Mouse (Mus musculus): ENCODE measurements around the gene Rundc3a. TPM values are rescaled to one million over a fixed set of nuclear protein-coding genes. Genes with fewer than 3 reads are reported as not detected.
"Not testable (repeated sequence)": the region's sequence is repeated elsewhere in the genome, so short reads cannot be mapped to it uniquely, and the experiment has no call there.

Gene Rundc3a
- total RNA-seq, 4 experiments from 2014 or later: 0.21 TPM; not detected in 3

DNA sequence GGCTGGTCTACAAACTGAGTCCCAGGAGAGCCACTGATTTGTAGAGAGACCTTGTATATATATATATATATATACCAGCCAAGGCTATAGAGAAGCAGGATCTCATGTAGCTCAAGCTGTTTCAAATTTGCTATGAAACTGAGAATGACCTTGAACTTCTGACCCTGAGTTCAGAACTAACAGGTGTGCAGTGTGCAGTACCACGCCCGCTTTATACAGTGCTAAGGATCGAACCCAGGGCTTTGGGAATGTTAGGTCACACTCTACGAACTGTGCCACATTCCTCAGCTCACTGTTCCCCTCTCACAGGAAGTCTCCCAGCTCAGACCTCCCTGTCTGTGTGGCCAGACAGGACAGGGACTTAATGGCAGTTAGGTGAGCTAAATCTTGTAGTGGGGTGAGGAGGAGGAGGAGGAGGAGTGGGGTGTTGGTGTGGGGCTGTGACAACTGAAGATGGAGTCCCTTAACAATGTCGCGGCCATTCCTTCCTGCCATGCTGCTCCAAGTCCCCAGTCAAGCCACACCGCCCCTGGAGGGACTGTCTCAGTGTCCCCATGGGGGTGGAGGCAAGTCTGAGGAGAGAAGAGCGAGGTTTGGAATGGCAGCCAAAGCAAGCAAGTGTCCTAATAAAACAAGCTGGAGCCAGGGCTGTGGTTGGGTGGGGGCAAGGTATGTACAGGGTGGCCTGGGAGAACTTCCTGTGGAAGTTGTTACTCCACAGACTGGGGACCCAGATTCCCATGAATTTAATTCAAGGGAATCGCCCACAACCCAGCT, 25.5 kb upstream of the Rundc3a start:
- no peak for DNase-seq (ENCODE audit: low spot score in 2 of 2)

DNA sequence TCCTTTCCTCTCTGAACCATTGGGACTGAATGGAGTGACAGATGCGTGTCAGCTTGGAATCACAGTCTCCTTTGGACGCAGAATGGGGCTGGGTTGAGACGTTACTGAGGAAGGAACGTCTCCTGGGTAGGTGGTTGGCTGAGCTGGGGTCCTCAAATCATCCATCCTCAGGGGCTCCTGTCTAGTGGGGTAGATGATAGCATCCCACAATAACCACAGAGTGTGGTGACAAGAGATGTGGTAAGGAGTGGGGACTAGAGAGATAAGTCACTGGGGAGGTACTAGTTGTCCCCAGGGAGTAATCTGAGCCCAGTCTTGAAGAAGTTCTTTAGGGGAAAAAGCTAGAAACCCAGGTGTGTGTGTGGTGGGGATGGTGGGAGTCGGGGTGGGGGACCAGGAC, 24.9 kb upstream of the Rundc3a start:
- no peak for DNase-seq (ENCODE audit: low spot score in 2 of 2)

DNA sequence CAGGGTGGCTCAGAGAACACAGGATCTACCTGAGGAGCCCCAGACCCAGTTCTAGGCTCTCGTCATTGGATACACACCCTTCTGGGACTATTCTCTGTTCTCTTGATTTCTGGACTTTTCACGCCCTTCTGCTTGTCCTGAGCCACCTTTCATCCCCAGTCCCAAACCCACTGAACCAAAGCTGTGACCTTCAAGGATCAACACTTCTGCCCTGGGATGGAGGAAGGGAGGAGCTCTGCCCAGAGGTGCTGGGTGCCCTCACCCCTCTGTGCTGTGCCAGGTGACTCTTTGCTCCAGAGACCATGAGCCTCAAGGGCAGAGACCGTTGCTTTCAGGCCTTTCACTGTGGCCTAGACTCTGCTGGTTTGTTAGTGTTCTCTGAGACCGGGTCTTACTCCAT, 23.9 kb upstream of the Rundc3a start:
- no peak for DNase-seq (ENCODE audit: low spot score in 2 of 2)

DNA sequence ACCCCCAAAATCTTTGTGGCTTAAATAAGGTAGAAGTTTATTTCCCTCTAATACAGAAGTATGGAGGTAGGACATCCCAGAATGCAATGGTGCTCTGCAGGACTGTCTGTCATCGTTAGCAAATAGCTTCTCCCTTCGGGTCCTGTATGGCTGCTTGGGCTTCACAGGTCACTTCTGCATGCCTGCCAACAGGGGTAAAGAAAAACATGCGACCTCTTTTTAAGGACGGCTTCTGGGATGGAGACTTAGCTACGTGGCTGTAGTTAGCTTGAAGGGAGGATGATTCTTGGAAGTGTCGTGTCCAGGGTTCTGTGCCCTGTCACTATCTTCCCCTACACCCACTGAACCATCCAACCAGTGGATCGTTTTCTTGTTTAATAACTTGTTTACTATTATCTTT, 22.9 kb upstream of the Rundc3a start:
- DNase-seq (ENCODE audit: low spot score in 2 of 2): no peak

DNA sequence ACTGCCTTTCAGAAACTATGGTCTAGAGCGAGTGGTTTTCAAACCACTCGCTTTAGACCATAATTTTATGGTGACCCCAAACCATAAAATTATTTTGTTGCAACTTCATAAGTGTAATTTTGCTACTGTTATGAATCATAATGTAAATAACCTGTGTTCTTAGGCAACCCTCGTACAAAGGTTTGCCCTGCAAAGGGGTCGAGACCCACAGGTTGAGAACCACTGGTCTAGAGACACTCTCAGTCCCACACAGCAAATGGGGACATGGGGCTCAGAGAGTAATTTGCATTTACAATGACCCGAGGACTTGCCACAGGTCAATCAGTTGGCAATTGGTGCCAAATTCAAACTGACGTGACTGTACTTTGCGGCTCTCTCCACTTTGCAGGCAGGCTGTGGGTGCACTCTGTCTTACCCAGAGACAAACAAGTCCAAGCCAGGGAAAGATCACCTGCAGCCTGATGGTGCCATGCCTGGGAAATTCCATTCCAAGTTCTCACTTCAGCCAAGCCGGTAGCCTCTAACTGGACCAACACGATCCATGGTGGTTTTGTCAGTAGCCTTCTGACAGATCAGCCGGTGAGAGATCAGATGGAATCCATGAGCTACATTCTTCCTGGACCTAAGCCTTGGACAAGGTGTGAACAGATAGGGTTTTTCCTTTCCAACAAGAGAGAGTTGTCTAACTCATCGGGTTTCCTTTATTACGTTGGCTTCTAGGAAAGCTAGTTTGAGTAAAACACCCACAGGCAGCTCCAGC, 21.1 kb upstream of the Rundc3a start:
- DNase-seq (ENCODE audit: low spot score in 2 of 2): no peak

DNA sequence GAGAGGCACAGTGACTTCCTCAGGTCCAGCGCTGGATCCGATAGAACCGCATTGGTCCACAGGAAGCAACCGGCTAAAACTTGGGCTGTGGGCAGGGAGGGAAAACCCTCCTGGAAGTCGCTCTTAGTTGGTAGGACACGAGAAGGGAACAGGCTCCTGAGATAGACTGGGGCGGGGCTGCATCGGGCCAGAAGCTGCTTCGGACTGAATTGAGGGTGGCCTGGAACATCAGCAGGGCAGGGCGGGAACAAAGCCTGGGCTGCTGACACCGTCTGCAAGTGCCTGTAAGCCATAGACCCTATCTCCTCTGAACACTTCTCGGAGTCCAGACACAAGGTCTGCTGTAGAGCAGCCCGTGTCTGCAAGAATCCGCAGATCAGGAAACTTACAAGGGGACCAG, 20.3 kb upstream of the Rundc3a start:
- DNase-seq (ENCODE audit: low spot score in 2 of 2): no peak

DNA sequence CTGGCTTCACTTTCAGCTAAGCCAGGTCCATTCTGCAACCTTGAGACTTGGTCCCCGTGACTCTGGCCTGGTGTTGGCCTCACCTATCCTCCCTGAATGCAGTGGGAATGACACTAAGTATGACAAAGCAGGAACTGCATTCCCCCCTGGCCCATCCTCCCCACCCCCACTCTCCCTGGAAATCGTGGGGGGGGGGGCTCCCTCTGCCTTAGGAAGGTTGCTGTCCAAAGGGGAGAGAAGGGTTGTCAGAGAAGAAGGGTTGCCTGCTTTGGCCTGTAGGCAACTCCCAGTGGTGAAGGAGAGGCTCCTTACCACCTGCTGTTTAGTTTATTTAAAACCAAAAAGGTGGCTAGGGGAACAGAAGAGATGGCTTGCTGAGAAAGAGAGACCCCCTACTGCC, 19.6 kb upstream of the Rundc3a start:
- no peak for DNase-seq (ENCODE audit: low spot score in 2 of 2)

DNA sequence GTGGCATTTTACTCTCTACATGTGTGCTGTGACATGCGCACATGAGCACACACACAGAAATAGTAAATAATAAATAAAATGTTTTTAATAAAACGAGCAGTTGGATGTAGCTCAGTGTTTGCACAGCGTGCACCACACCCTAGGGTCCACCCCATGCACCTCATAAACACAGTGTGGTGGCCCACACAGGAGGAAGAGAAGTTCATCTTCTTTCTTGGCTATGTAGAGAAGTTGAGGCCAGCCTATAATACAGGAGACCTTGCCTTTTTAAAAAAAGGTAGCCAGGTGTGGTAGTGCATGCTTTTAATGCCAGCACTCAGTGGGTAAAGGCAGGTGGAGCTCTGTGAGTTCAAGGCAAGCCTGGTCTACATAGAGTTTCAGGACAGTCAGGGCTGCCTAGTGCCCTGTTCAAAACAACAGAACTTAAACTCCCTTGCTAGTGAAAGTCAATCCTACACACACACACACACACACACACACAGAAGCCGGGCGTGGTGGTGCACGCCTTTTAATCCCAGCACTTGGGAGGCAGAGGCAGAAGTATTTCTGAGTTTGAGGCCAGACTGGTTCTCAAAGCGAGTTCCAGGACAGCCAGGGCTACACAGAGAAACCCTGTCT, 19.0 kb upstream of the Rundc3a start:
- no peak for DNase-seq (ENCODE audit: low spot score in 2 of 2)

DNA sequence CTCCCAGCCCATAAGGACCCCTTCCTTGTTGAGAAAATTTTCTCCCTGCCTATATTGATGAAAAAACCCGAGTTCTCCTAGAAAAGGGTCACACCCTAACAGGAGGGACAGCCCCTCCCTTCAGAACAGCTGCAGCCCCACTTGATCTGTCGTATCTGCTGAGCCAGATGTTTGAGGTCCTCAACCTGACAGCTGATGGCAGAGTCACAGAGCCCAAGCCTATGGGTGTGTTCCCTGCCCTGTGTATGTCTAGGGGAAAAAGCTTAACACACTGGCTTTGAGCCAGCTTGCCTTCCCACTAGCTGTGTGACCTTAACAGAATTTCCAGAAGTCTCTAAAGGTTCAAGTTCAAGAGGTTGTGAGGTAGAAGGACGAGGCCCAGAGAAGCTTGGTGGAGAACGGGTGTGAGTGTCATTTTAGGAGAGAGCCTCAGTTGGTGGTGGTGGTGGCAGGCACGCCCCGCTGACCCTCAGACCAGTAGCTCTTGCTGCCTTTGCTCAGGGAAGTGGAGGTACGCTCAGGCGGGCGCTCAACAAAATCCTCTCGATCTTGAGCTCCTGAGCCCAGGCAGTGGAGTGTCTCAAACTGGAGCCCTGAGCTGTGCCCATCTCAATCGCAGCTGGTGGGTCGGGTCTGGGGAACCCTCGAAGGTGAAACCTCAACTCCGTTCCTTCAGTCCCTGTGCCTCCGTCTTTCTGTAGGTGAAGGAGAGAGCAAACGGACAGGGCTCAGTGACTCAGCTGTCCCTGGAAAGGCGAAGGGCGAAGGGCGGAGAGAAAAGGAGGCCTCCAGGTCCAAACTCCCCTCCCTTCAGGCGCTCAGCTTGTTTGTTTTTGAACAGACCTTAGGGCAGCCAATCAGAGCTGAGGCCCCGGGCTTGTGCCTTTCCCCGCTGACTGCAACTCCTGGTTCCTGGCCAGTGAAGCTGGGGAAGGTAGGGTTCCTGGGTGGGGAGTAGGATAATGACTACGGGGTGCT, 17.7 kb upstream of the Rundc3a start:
- DNase-seq (ENCODE audit: low spot score in 2 of 2): peak in 1 of 2 experiments; percentile 19

DNA sequence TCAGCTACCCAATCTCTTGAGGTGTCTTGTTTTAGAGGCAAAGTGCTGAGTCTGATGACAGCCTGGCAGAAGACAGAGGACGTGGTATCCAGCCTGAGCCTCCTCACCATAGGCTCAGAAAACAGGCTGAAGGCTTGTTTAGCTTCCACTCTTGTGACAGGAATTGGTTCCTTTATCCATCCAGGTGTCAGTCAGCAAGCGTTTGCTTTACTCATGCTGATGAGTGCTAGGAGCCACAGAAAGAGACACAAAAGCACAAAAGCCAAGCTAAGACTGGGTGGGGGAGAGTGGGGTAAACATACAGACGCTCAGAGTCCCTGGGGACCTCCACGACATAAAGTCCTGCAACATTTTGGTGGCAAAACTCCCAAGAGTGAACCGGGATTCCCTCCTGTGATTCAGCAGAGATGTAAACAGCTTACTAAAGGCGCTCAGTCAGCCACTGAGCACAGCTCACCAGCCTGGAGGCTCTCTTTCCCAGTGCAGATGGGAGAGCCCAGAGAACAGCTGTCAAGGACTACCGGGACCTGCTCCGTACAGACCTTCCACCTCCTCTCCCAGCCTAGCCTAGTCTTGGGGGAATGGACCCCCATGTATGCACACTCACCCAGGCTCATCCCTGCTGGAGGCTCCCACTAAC, 16.9 kb upstream of the Rundc3a start:
- no peak for DNase-seq (ENCODE audit: low spot score in 2 of 2)

DNA sequence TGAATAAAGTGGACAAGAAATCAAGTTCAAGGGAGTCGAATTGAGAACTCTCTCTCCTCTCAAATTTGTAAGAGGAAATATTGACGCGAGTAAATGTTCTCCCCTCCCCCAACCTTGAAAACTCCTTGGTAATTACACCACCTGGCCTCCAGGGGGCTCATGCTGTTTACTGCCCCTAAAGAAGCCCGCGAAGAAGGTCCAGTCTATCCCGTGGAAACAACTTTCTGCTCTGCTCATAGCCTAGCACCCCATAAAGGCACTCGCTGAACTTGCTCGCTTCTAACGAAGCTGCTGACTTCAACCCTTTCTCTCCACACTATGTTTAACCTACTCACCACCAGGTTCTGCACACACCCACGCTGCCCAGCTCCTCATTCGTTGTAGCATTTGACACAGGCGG, 16.0 kb upstream of the Rundc3a start:
- DNase-seq (ENCODE audit: low spot score in 2 of 2): no peak

DNA sequence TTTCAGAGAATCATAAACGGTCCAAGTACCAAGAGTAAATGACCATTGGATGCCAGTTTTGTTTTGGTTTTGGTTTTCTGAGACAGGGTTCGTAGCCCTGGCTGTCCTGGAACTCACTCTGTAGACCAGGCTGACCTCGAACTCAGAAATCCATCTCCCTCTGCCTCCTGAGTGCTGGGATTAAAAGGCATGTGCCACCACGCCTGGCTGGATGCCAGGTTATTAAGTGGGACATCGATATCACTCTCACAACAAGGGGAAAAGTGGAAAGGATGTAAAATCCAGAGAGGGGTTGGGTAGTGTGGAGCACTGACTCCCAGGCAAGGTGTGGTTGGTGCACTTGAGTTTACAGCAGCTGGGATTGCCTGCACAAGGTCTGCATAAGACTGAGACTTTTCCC, 13.1 kb upstream of the Rundc3a start:
- DNase-seq (ENCODE audit: low spot score in 2 of 2): no peak

DNA sequence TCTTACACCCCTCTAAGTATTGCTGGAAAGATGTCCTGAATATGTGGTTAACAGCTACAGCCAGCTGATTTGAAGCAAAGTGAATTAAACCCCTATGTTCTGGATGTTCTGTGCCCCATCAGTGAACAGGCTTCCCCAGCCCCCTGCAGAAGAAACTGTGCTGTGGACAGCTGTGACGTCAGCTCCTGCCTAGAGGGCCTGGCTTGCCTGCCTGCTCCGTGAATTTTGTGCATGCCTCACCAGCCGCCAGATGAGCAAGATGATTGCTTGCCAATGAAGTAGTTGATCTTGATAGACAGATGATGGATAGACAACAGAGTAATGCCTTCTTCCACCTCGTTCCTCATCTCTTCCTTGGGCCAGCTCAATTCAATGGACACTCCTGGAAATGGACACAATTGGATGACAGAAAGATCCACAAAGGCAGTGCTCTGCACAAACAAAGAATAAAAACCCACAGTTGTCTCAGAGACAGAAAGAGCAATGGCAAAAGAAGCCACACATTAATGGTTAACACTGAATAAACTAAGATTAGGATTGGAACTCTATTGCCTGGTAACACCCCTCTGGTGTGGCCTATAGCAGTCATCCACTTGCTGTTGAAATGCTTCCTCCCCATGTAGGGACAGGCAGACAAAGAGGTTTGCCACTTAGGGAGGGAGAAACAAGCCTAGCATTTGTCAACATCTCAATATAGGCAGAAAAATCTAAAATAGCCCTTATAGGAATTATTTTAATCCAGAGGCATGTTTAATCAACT, 11.7 kb upstream of the Rundc3a start:
- no peak for DNase-seq (ENCODE audit: low spot score in 2 of 2)

DNA sequence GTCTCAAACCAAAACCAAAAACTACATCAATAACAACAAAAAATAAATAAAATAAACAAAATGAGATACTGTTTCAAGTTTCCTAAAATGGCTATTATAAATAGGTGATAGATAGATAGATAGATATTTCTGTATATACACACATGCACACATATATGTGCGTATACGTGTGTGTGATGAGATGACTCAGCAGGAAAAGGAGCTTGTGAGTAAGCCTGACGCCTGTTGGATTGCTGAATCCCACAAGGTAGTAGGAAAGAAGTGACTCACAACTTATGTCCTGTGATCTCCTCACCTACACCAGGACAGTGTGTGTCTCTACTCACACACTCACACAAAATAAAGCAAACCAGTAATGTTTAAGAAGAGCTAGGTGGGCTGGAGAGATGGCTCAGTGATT, 10.4 kb upstream of the Rundc3a start:
- no peak for DNase-seq (ENCODE audit: low spot score in 2 of 2)

DNA sequence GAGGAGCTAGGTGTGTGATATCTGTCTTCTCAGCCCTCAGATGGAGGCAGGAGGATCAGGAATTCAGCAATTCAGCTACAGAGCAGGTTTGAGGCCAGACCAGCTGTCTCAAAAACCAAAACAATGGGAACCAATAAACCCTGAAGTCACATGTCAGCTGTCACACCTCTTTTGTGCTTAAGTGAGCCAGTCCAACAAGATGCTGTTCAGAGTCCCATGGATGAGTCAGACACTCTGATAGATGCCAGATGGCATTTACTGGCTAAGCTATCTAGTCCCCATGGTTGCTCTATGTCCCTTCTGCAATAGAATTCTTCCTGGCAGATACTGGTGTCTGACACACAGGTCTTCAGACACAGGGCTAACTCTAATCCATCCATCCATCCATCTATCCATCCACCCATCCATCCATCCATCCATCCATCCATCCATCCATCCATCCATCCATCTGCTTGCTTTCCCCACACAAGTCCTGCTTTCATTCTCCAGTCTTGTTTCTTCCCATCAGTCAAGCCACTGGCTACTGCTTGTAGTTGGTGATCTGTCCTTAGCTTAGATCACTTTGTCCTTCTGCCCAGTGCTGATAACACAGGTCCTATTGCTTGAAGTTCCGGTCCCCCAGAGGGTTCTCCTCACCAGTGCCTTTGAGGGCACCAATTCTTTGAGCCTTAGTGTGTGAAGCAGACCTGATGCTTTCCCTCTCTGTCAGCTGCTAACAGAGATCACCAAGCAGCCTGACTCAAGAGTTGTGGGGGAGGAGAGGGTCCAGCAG, 9.7 kb upstream of the Rundc3a start:
- no peak for DNase-seq (ENCODE audit: low spot score in 2 of 2)

DNA sequence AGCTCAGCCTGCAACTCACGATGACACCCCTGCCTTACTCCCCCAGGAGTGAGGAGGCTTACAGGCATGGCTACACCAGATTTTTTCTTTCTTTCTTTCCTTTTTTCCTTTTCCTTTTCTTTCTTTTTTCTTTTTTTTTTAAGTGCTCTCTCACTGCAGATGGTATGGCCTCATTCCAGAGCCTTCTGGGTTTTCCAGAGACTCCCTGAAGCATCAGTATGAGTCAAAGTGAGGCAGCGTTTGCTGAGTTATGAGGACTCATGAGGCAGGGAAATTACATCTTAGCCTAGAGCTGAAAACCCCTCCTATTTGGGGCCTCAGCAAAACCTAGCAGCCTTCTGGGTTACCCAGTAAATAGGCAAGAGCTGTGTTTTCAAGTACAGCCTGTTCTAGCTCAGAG, 8.8 kb upstream of the Rundc3a start:
- DNase-seq (ENCODE audit: low spot score in 2 of 2): no peak

DNA sequence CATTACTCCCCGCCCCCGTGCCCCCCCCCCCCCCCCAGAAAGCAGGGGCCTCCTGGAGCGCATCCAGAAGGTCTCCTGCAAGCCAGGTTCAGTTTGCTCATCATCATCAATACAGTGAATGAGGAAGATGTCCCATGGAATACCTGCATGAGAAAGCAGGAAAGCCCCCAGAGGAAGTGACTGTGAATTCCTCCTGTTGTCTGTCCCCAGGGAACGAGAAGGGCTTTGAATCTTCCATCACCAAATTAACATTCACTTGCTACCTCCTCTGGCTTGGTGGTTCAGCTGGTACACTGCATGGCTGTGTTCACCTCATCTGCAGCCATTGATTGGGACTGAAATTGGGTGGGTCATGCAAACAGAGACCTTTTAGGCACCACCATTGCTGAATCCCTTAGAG, 8.1 kb upstream of the Rundc3a start:
- no peak for DNase-seq (ENCODE audit: low spot score in 2 of 2)

DNA sequence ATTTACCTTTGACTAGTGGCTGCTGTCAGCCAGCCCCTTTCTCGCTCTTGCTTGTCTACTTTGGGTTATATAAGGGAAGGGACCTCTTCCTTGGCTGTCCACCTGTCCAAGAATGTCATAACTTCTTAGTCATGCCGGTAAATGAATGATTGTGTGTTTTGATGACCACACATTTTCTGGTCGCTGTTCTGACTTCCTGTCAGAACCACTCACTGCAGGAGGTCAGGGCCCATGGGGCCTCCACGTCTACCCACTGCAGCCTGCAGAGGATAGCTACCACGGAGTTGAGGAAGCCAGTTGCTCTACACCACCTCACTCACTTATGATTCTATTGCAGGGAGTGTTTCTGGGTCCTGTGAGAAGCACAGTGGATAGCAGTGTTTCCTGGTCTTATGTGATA, 7.1 kb upstream of the Rundc3a start:
- DNase-seq (ENCODE audit: low spot score in 2 of 2): no peak

DNA sequence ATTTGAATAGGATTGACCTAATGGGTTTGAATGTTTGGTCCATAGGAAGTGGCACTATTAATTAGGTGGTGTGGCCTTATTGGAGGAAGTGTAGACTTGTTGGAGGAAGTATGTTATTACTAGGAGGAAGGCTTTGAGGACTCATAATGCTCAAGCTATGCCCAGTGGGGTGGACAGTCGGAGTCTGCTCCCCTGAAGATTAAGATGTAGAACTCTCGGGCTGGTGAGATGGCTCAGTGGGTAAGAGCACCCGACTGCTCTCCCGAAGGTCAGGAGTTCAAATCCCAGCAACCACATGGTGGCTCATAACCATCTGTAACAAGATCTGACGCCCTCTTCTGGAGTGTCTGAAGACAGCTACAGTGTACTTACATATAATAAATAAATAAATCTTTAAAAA, 3.8 kb upstream of the Rundc3a start:
- DNase-seq (ENCODE audit: low spot score in 2 of 2): not testable (repeated sequence)
